Mouse (Mus musculus): ENCODE results near the gene Fam207a.
A peak's percentile ranks its signal among the peaks of the same experiment; 100 is the strongest.

Gene Fam207a

GRCm38 (mm10) chr10:77502967-77503922 lies 12.3 kb downstream of the Fam207a start:
- no peak for DNase-seq (ENCODE audit: low read depth, low spot score)

DNA sequence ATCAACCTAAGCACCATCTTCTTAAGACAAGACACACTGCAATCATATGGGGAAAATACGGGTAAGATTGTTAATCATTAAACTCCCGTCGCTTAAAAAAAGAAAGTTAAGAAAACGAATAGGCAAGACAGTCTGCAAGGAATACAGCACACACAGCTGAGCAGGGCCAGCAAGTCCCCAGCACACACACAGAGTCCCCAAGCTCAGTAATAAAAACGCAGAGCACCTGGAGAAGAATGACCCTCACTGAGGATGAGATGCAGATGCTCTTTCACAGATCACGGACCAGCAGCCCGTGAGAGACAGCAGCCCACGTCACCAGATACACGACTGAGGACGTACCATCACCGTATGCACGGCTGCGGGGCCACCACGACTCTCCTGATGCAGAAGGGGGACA lies 14.9 kb downstream of the Fam207a start:
- no peak for DNase-seq (ENCODE audit: low read depth, low spot score)

DNA sequence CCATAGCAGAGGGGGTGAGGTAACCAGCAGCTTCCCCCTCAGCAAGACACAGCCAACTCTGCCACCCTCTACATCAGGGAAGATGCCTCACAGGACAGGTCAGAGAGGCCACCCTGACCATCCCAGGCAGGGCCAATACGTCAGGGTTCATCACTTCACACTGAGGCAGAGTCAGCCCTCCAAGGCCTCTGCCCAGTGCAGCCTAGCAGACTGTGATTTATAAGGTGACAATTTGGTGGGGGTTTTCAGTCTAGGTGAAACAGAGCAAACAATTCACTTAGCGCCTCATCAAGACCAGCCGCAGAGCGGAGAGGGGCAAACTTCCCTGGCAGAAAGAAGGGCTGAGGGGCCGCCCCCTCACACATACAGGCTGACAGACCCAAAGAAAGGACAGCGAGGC lies 17.3 kb downstream of the Fam207a start:
- DNase-seq (ENCODE audit: low read depth, low spot score), result no peak

DNA sequence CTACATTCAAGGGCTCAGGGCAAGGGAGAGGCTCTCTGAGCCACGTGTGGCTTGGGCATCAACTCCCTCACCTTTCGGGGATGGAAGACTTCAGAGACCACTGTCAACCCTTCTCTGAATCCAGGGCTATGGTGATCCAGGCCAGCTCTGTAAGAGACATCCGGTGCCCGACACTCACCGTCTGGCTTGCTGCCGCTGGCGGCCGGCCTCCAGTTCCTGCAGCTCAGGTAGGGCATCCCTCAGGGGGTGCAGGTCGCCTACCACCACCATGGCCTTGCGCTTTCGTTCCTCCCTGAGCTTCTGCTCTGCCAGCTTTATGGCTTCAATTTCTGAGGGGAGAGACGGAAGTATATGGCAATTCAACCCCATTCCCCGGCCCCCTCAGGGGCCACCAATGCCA lies 18.4 kb downstream of the Fam207a start:
- DNase-seq (ENCODE audit: low read depth, low spot score), result no peak

DNA sequence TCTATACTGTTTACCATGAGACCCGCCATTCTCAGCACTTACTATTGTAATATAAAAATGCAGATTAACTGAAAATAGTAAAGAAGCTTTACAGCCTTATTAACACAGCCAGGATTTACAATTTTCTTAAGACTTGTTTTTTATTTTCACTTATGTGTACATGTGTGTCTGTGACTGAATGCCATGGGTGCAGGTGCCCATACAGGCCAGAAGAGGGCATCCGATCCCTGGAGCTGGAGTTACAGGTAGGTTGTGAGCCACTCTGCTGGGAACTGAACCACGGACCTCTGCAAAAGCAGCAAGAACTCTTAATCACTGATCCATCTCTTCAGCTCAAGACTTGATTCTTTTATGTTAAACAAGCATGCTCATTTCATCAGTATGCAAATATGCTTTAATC lies 22.7 kb downstream of the Fam207a start:
- peak; percentile 52 for DNase-seq (ENCODE audit: low read depth, low spot score)

GRCm38 (mm10) chr10:77491585-77491984 lies 24.0 kb downstream of the Fam207a start:
- no peak for DNase-seq (ENCODE audit: low read depth, low spot score)

GRCm38 (mm10) chr10:77488168-77488567 lies 27.4 kb downstream of the Fam207a start:
- no peak for DNase-seq (ENCODE audit: low read depth, low spot score)

DNA sequence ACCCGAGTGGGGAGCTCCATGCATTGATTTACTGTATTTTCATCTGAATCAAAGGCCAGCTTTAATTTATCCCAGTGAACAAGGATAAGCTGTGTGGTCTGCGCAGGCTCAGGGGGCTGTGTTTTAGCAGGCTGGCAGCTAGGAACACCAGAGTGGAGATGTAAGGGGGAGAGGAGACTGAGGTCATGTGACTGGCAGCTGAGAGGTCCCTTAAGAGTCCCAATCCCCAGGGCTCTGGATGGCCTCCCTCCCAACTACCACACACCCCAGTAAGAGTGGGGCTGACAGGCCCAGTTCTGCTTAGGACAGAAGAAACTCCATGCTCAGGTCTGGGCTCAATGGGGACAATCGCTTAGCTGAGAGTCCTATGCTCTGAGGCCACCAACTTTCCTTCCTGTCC lies 29.8 kb downstream of the Fam207a start:
- DNase-seq (ENCODE audit: low read depth, low spot score), result no peak

DNA sequence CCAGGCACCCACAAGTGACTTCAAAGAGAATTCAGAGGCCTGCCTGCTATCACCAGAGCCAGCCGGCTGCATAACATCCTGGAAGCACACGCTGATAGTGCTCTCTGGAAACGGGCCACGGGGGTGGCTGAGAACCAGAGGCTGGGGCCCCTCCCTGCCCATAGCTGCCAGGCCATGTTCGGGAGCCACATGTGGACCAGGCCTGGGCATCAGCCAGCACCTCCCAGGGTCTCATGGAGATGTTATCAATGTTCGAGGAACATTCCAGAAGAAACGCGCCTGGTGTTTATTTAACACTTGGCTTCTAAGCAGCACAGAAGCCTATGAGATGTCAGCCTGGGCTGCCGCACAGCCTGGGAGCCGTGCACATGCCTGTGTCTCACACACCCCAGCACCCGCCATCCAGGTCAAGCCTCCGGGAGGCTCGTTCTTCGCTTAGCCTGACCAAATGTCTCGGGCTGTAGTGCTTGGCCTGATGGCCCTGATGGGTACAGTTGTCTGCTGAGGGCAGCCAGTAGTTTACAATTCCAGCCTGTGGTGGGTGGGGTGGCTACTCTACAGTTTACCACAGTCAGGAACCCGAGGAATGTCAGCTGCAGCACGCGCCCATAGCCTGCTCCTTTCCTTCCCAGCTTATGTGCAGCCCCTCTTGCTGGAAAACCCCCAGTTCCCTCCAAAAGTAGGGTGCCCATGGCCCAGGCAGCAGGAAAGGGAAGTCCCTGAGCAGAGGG lies 31.2 kb downstream of the Fam207a start:
- peak; percentile 23 for DNase-seq (ENCODE audit: low read depth, low spot score)

GRCm38 (mm10) chr10:77481814-77482213 lies 33.8 kb downstream of the Fam207a start:
- DNase-seq (ENCODE audit: low read depth, low spot score), result no peak

DNA sequence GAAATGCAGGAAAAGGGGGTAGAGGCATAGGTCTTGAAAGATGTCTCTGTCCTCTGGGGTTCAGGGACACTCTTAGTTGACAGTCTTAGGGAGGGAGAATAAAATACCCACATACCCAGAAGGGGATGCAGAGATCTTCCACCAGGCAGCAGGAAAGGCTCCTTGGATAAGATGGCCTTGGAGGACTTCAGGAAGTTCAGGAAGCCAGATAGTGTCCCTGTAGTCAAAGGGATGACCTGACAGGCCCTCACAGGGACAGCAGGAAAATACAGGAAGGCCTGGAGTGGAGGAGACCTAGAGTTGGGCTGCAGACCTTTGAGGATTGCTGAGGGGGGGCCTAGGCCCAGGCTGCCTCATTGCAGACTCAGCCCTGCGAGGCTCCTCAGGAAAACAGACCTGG lies 35.6 kb downstream of the Fam207a start:
- DNase-seq (ENCODE audit: low read depth, low spot score), result no peak

DNA sequence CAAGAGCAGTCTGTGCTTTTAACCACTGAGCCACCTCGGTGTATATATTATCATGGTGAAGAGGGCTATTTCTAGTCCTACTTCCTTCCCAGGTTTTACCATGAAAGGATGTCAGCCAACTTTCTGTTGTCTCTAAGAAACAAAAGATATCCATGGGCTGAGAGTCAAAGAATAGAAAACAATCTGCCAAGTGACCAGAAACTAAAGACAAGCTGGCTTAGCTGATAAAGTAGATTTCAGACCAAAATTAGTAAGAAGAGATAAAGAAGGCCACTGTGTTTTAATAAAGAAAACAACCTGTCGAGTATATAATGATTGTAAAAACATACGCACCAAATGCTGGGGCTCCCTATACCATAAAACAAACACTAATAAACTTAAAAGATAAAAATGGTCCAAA lies 38.7 kb downstream of the Fam207a start:
- no peak for DNase-seq (ENCODE audit: low read depth, low spot score)

GRCm38 (mm10) chr10:77472188-77472587 lies 43.4 kb downstream of the Fam207a start:
- DNase-seq (ENCODE audit: low read depth, low spot score), result no peak

GRCm38 (mm10) chr10:77471512-77471911 lies 44.1 kb downstream of the Fam207a start:
- DNase-seq (ENCODE audit: low read depth, low spot score), result no peak

- no peak for DNase-seq (ENCODE audit: low read depth, low spot score)
Measured at GRCm38 (mm10) chr10:77470763-77471162, 44.8 kb downstream of the Fam207a start.

GRCm38 (mm10) chr10:77468675-77469074 lies 46.9 kb downstream of the Fam207a start:
- DNase-seq (ENCODE audit: low read depth, low spot score), result no peak

DNA sequence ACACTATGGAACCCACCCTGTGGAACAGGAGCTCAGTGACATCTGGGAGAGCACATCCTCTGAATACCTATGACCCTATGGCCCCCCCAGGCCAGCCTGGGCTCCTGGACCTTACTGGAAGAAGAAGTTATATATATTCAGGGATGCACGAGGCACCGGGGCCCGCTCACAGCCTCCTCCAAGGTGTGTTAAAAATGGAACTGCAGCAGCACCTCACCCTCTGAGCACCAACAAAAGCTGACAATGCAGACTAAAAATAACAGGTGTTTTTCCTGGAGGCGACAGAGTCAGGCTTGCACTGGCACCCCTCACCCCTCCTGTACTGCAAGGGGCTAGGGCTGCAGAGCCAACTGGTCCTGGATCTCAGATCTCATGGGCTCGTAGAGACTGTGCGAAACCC lies 48.2 kb downstream of the Fam207a start:
- DNase-seq (ENCODE audit: low read depth, low spot score), result no peak

- no peak for DNase-seq (ENCODE audit: low read depth, low spot score)
Measured at GRCm38 (mm10) chr10:77465902-77466301, 49.7 kb downstream of the Fam207a start.

- peak; percentile 60 for DNase-seq (ENCODE audit: low read depth, low spot score)
Measured at GRCm38 (mm10) chr10:77464181-77464936, 51.2 kb downstream of the Fam207a start.

DNA sequence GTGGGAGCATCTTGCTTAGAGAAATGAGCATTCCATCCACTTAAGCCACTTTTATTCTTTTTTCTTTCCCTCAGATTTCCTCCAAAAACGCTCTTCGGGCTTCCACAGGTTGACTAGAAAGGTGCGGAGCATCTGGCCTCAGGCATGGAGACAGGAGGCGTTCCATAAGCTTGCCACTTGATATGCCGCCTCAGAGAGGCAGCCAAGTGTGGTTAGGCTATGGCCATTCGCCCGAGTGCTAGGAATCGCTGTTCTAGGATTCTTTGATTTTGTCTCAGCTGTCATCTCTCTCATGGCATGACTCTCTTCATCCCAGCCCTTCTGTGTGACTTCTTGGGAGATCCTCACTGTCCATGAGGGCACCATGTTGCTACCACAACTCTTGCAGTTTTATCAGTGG lies 54.4 kb downstream of the Fam207a start:
- DNase-seq (ENCODE audit: low read depth, low spot score), result no peak

DNA sequence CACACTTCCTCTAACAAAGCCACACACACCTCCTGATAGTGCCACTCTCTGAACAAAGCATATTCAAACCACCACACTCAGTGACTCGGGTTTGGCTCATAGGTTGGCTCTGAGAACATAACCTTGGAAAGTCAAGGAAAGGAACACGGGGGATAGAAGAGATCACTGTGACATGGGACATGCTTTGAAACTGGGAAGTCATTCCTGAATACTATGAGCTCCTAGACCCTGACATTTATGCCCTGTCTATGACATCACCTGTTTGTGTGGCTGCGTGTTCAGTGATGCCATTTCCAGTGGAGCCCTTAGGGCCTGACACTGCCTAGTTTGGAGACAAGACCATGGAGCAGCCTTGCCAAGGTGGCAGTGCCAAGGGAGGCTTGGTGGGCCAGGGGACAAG lies 57.9 kb downstream of the Fam207a start:
- DNase-seq (ENCODE audit: low read depth, low spot score), result no peak

- DNase-seq (ENCODE audit: low read depth, low spot score), result no peak
Measured at GRCm38 (mm10) chr10:77456507-77456906, 59.1 kb downstream of the Fam207a start.

Data from R1 (cell line).